28 mouse cellular contexts compared by ENCODE assay signal in the genomic region with DNA sequence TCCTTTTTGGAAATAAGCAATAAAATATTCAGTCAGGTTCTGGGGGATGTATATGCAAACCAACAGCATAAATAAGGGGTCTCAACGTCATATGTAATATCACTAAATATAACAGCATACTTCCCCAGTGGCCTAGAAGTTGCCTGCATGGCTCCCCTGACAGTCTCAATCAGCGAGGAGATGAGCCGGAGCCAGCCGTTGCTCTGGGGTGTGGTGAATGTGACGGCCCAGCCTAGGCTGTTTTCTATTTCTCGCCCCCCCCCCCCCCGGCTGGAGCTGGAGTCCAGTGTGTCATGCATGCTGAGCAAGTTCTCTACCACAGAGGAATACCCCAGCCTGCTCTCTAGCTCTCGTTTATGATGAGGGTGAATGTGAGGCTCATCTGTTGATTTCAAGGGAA. TPM values are rescaled to one million over a fixed set of nuclear protein-coding genes. Genes with fewer than 3 reads are reported as not detected.
DNase-seq lines count a peak whose midpoint lies in the region; ATAC-seq and TF ChIP-seq lines count a peak whose summit lies in the region.
"Had no signal": no experiment of that assay in that cellular context is flagged by ENCODE, and none has a peak within 500 bp of the region (broad histone marks: within the 10 kb centered on the region; RNA-seq: fewer than 3 reads in every experiment).

No protein-coding gene starts in this region.

- H3K36me3 ChIP-seq in heart, embryonic 13.5 days: no peaks in the 10 kb centered on the region
- no peaks in the 10 kb centered on the region for H3K36me3 ChIP-seq in myocyte (ENCODE audit: control insufficient read depth, insufficient read depth)
- H3K36me3 ChIP-seq: forebrain, embryonic 10.5 days; forebrain, embryonic 15.5 days; G1E; hindbrain, embryonic 13.5 days; kidney, embryonic 15.5 days; limb, embryonic 12.5 days; lung, embryonic 15.5 days; midbrain, embryonic 13.5 days had no signal

- no peak overlapping the region for H3K4me3 ChIP-seq in heart, embryonic 13.5 days
- H3K4me3 ChIP-seq in myocyte: no peak overlapping the region
- H3K4me3 ChIP-seq: forebrain, embryonic 10.5 days; forebrain, embryonic 15.5 days; hindbrain, embryonic 13.5 days; kidney, embryonic 15.5 days; left cerebral cortex, adult 2 months; limb, embryonic 12.5 days; lung, embryonic 15.5 days; midbrain, embryonic 13.5 days had no signal

- no peaks in the 10 kb centered on the region for H3K9me3 ChIP-seq in heart, embryonic 13.5 days
- H3K9me3 ChIP-seq: forebrain, embryonic 10.5 days; forebrain, embryonic 15.5 days; G1E; hindbrain, embryonic 13.5 days; kidney, embryonic 15.5 days; limb, embryonic 12.5 days; lung, embryonic 15.5 days; midbrain, embryonic 13.5 days had no signal

- H3ac ChIP-seq in myocyte (ENCODE audit: control insufficient read depth, insufficient read length): no peak overlapping the region

- peak overlapping the region; percentile 24; the same call in 1 of the 2 replicates for H3K4me2 ChIP-seq in heart, embryonic 13.5 days
- H3K4me2 ChIP-seq in myocyte (ENCODE audit: low read depth): peak overlapping the region; percentile 50
- H3K4me2 ChIP-seq: forebrain, embryonic 15.5 days; hindbrain, embryonic 13.5 days; kidney, embryonic 15.5 days; limb, embryonic 12.5 days; liver, embryonic 11.5 days; lung, embryonic 15.5 days; midbrain, embryonic 13.5 days had no signal

- no peak for TF ChIP-seq POLR2A in myocyte (IDR thresholded peaks at IDR 0.05; ENCODE audit: insufficient read length, low read depth)

- DNase-seq in gastrocnemius, postnatal 14 days: peak; percentile 18
- no peak for DNase-seq in gastrocnemius, postnatal 4 days (ENCODE audit: low spot score in 2 of 2)
- DNase-seq in heart, postnatal 25 days (ENCODE audit: low spot score): no peak
- DNase-seq in MN1 (ENCODE audit: low spot score): peak; percentile 9
- DNase-seq in lung, postnatal 25 days (ENCODE audit: low spot score): no peak
- DNase-seq: adrenal gland, postnatal 10 days; cerebellum, adult 8-10 months; cerebellum, postnatal 25 days; heart, postnatal 14 days; kidney, adult 18-20 months; kidney, postnatal 25 days; lung, postnatal 36 days; right cerebral cortex, adult 18-20 months; spleen, adult 18-20 months; thymus, postnatal 25 days had no signal

- H3K4me1 ChIP-seq in heart, embryonic 13.5 days: peaks cover 52% of the 10 kb centered on the region
- H3K4me1 ChIP-seq: midbrain, embryonic 13.5 days had no signal

- ATAC-seq in heart, embryonic 13.5 days (ENCODE audit: extremely low read depth, insufficient number of reproducible peaks, low FRiP score, low TSS enrichment): no peak
- ATAC-seq: forebrain, embryonic 15.5 days; midbrain, embryonic 13.5 days; Patski had no signal

- no peak overlapping the region for H3K9ac ChIP-seq in heart, embryonic 13.5 days
- H3K9ac ChIP-seq: forebrain, embryonic 15.5 days; hindbrain, embryonic 13.5 days; kidney, embryonic 15.5 days; limb, embryonic 12.5 days; lung, embryonic 15.5 days; midbrain, embryonic 13.5 days had no signal

- H3K79me2 ChIP-seq in myocyte (ENCODE audit: control insufficient read depth, insufficient read depth): no peaks in the 10 kb centered on the region

- no peaks in the 10 kb centered on the region for H3K27me3 ChIP-seq in heart, embryonic 13.5 days (replicated peaks)
- no peaks in the 10 kb centered on the region for H3K27me3 ChIP-seq in myocyte (ENCODE audit: control insufficient read depth, insufficient read depth, insufficient read length)
- H3K27me3 ChIP-seq: forebrain, embryonic 15.5 days; kidney, embryonic 15.5 days; limb, embryonic 12.5 days; lung, embryonic 15.5 days; midbrain, embryonic 13.5 days; Patski had no signal

- peak overlapping the region; percentile 44; the same call in 1 of the 2 replicates for H3K27ac ChIP-seq in heart, embryonic 13.5 days (replicated peaks)
- H3K27ac ChIP-seq: forebrain, embryonic 10.5 days; forebrain, embryonic 15.5 days; hindbrain, embryonic 13.5 days; kidney, embryonic 15.5 days; left cerebral cortex, adult 2 months; limb, embryonic 12.5 days; lung, embryonic 15.5 days; midbrain, embryonic 13.5 days had no signal

- intact Hi-C loops in gastrocnemius, postnatal 14 days (cut with DNase I; ENCODE audit: low total_unique reads): no loop called here
- intact Hi-C loops in heart, postnatal 25 days (cut with DNase I): no loop called here

- 18% methylated on average over 8 of the region's 8 CpGs for WGBS in heart, embryonic 13.5 days

TF ChIP-seq in myocyte, 11 proteins besides CTCF, POLR2A, EP300 and RAD21:
- TF ChIP-seq MYOD1 (IDR thresholded peaks at IDR 0.05; ENCODE audit: control insufficient read depth in 1 of 3, insufficient read length in 2 of 3, low read depth in 2 of 3): no peak
- no peak for TF ChIP-seq CEBPB (IDR thresholded peaks at IDR 0.05; ENCODE audit: insufficient read depth, poor library complexity, severe bottlenecking)
- no peak for TF ChIP-seq MYOG (IDR thresholded peaks at IDR 0.05; ENCODE audit: control insufficient read depth in 1 of 3, insufficient read depth in 1 of 3, insufficient read length in 2 of 3, low read depth in 2 of 3)
- no peak for TF ChIP-seq MAX (IDR thresholded peaks at IDR 0.05; ENCODE audit: low read depth)
- no peak for TF ChIP-seq POLR2AphosphoS2 (IDR thresholded peaks at IDR 0.05; ENCODE audit: insufficient read length, low read depth)
- TF ChIP-seq SRF (IDR thresholded peaks at IDR 0.05; ENCODE audit: control insufficient read depth, insufficient read length, low read depth): no peak
- TF ChIP-seq TCF12 (IDR thresholded peaks at IDR 0.05; ENCODE audit: insufficient read depth, poor library complexity, severe bottlenecking): no peak
- no peak for TF ChIP-seq REST (IDR thresholded peaks at IDR 0.05; ENCODE audit: insufficient read depth, insufficient read length)
- no peak for TF ChIP-seq TCF3 (IDR thresholded peaks at IDR 0.05; ENCODE audit: insufficient read length, low read depth)
- TF ChIP-seq USF1 (IDR thresholded peaks at IDR 0.05; ENCODE audit: low read depth): no peak
- TF ChIP-seq E2F4 (IDR thresholded peaks at IDR 0.05; ENCODE audit: insufficient read depth): no peak

RNA-seq across cellular contexts. Expression of gene Tanc2, which starts 44.0 kb away (rescaled TPM):
- total RNA-seq in gastrocnemius, postnatal 14 days (2021): 10 to 100 TPM; 14.6 to 17.7 TPM
- 10 to 100 TPM; 46.5 to 56.1 TPM for total RNA-seq in gastrocnemius, postnatal 4 days (2021)
- 14.5 and 15.4 TPM in 2 replicates for polyA plus RNA-seq in heart, embryonic 13.5 days (2015; fragmentation: Nextera tagmentation; extraction: Ambion mirVana)
- total RNA-seq in heart, postnatal 25 days (2021): 10 to 100 TPM; 11.7 to 14.5 TPM
- 8.0 TPM for polyA plus RNA-seq in myocyte (2012; fragmentation: generic; extraction: Trizol)
- polyA plus RNA-seq: G1E had no signal

Comparison
In these comparisons a context has a peak if more than half of its experiments do, and no peak if none do; other contexts are left out.
1. DNase-seq: peak in gastrocnemius, postnatal 14 days (single experiment) and MN1 (single experiment); none in gastrocnemius, postnatal 4 days (0 of 2), heart, postnatal 25 days (single experiment) and lung, postnatal 25 days (single experiment).